Mouse (Mus musculus) olfactory bulb, adult 2 months (tissue): ENCODE results near the gene Ebp. TPM values are rescaled to one million over a fixed set of nuclear protein-coding genes. Genes with fewer than 3 reads are reported as not detected.

Source experiments
- H3K27ac ChIP-seq: fragments of 200-500 bp; 2 replicates; pipeline ENCODE4 v1.5.1; 2012; ENCODE audit warnings: low read depth, low read length; ENCODE audit not compliant: insufficient read depth
- H3K4me1 ChIP-seq: fragments of 200-500 bp; 2 replicates; pipeline ENCODE4 v1.6.1; 2012; ENCODE audit warnings: low read length; ENCODE audit not compliant: control insufficient read depth, insufficient read depth
- H3K4me3 ChIP-seq: fragments of 200-500 bp; 2 replicates; pipeline ENCODE4 v1.5.1; 2012; ENCODE audit warnings: mild to moderate bottlenecking, low read depth, low read length, moderate library complexity; ENCODE audit not compliant: insufficient read depth
- CTCF ChIP-seq: fragments of 200-500 bp; IDR thresholded peaks from 2 replicates; pipeline ENCODE4 v1.5.1; 2012; ENCODE audit warnings: low read depth, mild to moderate bottlenecking, low read length, moderate library complexity; ENCODE audit not compliant: insufficient read depth
- POLR2A ChIP-seq: fragments of 200-500 bp; IDR thresholded peaks from 2 replicates; pipeline ENCODE4 v1.6.1; 2012; ENCODE audit warnings: mild to moderate bottlenecking, low read depth, low read length, moderate library complexity; ENCODE audit not compliant: insufficient read depth
- WGBS: fragments of 180-500 bp; shearing (Covaris S2); methylation state at CpG from one replicate; pipeline ENCODE4 v1.1.7; 2018; 5-methylcytosine and 5-hydroxymethylcytosine counted together
- polyA plus RNA-seq: library from polyadenylated mRNA; stranded (reverse); fragments of >200 nt; gene quantifications from 2 replicates; pipeline ENCODE4 v1.2.4, GENCODE M21; 2012; ENCODE audit warnings: low replicate concordance; ENCODE audit not compliant: missing spikeins, insufficient read depth, insufficient read length

The Ebp gene
- polyA plus RNA-seq, 1 experiment: not detected

DNA sequence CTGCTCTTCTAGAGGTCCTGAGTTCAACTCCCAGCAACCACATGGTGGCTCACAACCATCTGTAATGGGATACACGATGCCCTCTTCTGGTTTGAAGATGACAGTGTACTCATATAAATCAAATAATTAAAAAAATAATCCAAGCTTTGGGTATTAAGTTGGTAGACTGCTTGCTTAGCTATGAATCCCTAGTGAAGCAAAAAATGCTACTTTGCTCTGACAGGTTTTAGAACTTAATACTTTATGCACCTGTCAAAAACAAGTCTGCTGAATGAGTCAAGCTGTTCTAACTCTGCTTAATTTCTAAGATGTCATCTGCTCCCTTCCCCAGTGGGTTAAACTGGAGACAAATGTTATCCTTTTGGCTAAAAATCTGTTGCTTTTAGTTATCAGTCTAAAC, 53.8 kb downstream of the Ebp start:
- H3K4me3 ChIP-seq: no peak overlapping the region
- no peak overlapping the region for H3K27ac ChIP-seq
- H3K4me1 ChIP-seq: peaks cover 8% of the 10 kb centered on the region; the same call in 1 of the 2 replicates
- TF ChIP-seq CTCF: no peak
- no peak for TF ChIP-seq POLR2A
- WGBS: 38% methylated on average over 1 of the region's 1 CpGs

DNA sequence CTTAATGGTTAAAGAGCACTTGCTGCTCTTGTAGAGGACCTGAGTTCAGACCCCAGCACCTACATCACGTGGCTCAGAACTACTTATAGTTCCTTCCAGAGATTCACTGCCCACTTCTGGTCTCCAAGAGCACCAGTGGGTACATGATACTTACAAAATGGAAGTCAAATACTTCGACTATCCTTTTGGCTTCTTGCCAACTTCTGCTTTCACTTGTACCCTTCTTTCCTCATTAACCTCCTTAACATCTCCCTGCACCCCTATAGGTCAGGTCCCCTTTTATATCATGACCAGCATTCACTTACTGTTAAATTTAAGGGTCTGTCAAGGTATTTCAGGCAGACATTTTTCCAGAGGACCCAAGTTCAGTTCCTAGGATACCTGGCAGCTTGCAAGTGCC, 57.4 kb downstream of the Ebp start:
- WGBS: 54% methylated on average over 2 of the region's 2 CpGs
- TF ChIP-seq CTCF: no peak
- TF ChIP-seq POLR2A: no peak
- Histone ChIP-seq H3K4me3 (no peak overlapping the region), H3K4me1 (peaks cover 5% of the 10 kb centered on the region; the same call in 1 of the 2 replicates), H3K27ac (no peak overlapping the region)

Other genes with a start within 250 kb of the Ebp start
- gene Hdac6, start 245.6 kb downstream of the Ebp start, polyA plus RNA-seq: not detected in 2 replicates
- not detected in 2 replicates for gene Gata1, start 215.4 kb downstream of the Ebp start, polyA plus RNA-seq
- gene Glod5, start 175.0 kb downstream of the Ebp start, polyA plus RNA-seq: not detected in 2 replicates
- not detected in 2 replicates for gene Suv39h1, start 118.8 kb downstream of the Ebp start, polyA plus RNA-seq
- gene Was, start 103.0 kb downstream of the Ebp start, polyA plus RNA-seq: not detected in 2 replicates
- gene Wdr13, start 60.6 kb downstream of the Ebp start, polyA plus RNA-seq: 69.5 TPM in 1 of 2 replicates, not detected in the other
- gene Rbm3, start 47.6 kb downstream of the Ebp start, polyA plus RNA-seq: 332 TPM in 1 of 2 replicates, not detected in the other
- not detected in 2 replicates for gene Tbc1d25, start 17.3 kb downstream of the Ebp start, polyA plus RNA-seq
- not detected in 2 replicates for gene Porcn, start 13.0 kb upstream of the Ebp start, polyA plus RNA-seq
- not detected in 2 replicates for gene Ftsj1, start 58.9 kb upstream of the Ebp start, polyA plus RNA-seq
- not detected in 2 replicates for gene Slc38a5, start 77.6 kb upstream of the Ebp start, polyA plus RNA-seq
- gene Ssxb10, start 133.9 kb upstream of the Ebp start, polyA plus RNA-seq: not detected in 2 replicates
- gene Ssxb9, start 173.5 kb upstream of the Ebp start, polyA plus RNA-seq: not detected in 2 replicates
- gene Ssxb1, start 219.8 kb upstream of the Ebp start, polyA plus RNA-seq: not detected in 2 replicates